Mouse (Mus musculus) stomach, postnatal 0 days (tissue): ENCODE results near the gene Mogs. TPM values are rescaled to one million over a fixed set of nuclear protein-coding genes. Genes with fewer than 3 reads are reported as not detected.

Source experiments
- ATAC-seq: fragments of 200-750 bp; cut with Nextera tagmentation; 2 replicates; pipeline ENCODE4 v1.8.0; 2017; ENCODE audit not compliant: low FRiP score, low TSS enrichment
- DNase-seq: peaks from one replicate; pipeline ENCODE4 v3.0.0-alpha.2; 2016; ENCODE audit warnings: low spot score
- H3K27ac ChIP-seq: fragments of 300-500 bp; sonication (generic); replicated peaks from 2 replicates; pipeline ENCODE4 v1.5.1; 2014; ENCODE audit warnings: mild to moderate bottlenecking, control low read depth
- H3K27me3 ChIP-seq: fragments of 300-500 bp; sonication (generic); 2 replicates; pipeline ENCODE4 v1.6.1; 2014; ENCODE audit warnings: low read length; ENCODE audit not compliant: control insufficient read depth, insufficient read depth
- H3K36me3 ChIP-seq: fragments of 300-500 bp; sonication (generic); 2 replicates; pipeline ENCODE4 v1.6.1; 2014; ENCODE audit warnings: low read length, mixed read lengths; ENCODE audit not compliant: control insufficient read depth, insufficient read depth
- H3K4me1 ChIP-seq: fragments of 300-500 bp; sonication (generic); replicated peaks from 2 replicates; pipeline ENCODE4 v1.6.1; 2014; ENCODE audit warnings: antibody characterized with exemption; ENCODE audit not compliant: control insufficient read depth, insufficient read depth
- H3K4me2 ChIP-seq: fragments of 300-500 bp; sonication (generic); replicated peaks from 2 replicates; pipeline ENCODE4 v1.6.1; 2014; ENCODE audit warnings: low read depth, mild to moderate bottlenecking, control low read depth, moderate library complexity
- H3K4me3 ChIP-seq: fragments of 300-500 bp; sonication (generic); 2 replicates; pipeline ENCODE4 v1.5.1; 2014; ENCODE audit warnings: low read depth, low read length, control low read depth
- H3K9ac ChIP-seq: fragments of 300-500 bp; sonication (generic); 2 replicates; pipeline ENCODE4 v1.6.1; 2014; ENCODE audit warnings: mild to moderate bottlenecking, low read length, control low read depth, mixed read lengths
- H3K9me3 ChIP-seq: fragments of 300-500 bp; sonication (generic); 2 replicates; pipeline ENCODE4 v1.6.1; 2016; ENCODE audit warnings: low read length; ENCODE audit not compliant: control insufficient read depth
- CTCF ChIP-seq: IDR thresholded peaks from 2 replicates; pipeline ENCODE4 v1.5.1; 2016; ENCODE audit warnings: antibody characterized with exemption, low read depth, mild to moderate bottlenecking, moderate library complexity
- EP300 ChIP-seq: optimal IDR thresholded peaks from 2 replicates; pipeline ENCODE3; 2016; ENCODE audit warnings: antibody characterized with exemption
- WGBS: fragments of 180-500 bp; shearing (Covaris S2); extraction: QIAGEN DNeasy Blood & Tissue Kit; methylation state at CpG from one replicate; pipeline ENCODE4 v1.1.7; 2014; 5-methylcytosine and 5-hydroxymethylcytosine counted together
- polyA plus RNA-seq: library from polyadenylated mRNA; unstranded; fragments of >200 nt; fragmentation: Nextera tagmentation; extraction: Ambion mirVana; gene quantifications from 2 replicates; pipeline ENCODE4 v1.2.1, GENCODE M21; 2015

Gene Mogs
- polyA plus RNA-seq, 1 experiment from 2014 or later: 23.2 TPM

DNA sequence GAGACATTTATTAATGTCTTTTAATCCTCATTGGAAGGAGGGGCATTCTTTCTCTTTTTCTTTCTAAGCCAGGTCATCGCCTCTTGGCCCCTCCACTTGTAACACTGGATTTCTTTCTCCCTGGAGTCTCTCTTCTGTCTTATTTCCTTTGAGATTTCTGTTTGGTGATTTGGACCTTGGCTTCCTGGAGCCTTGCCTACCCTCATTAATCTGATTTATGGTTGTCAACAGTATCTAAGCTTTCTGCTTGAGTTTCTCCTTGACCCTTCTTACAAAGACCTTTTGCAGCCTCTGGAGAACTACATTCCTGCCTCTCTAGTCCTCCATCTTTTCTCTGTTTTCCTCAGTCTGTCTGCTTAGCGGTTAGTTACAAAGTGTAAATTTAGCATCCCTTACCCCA is 16.9 kb upstream of the Mogs start:
- Histone ChIP-seq H3K4me2 (no peak overlapping the region), H3K4me1 (peaks cover 5% of the 10 kb centered on the region; the same call in 1 of the 2 replicates), H3K9ac (no peak overlapping the region), H3K9me3 (no peaks in the 10 kb centered on the region), H3K4me3 (no peak overlapping the region), H3K36me3 (no peaks in the 10 kb centered on the region), H3K27ac (no peak overlapping the region), H3K27me3 (no peaks in the 10 kb centered on the region)
- TF ChIP-seq EP300: no peak
- no peak for TF ChIP-seq CTCF
- ATAC-seq: no peak
- 56% methylated on average over 2 of the region's 2 CpGs for WGBS
- no peak for DNase-seq

DNA sequence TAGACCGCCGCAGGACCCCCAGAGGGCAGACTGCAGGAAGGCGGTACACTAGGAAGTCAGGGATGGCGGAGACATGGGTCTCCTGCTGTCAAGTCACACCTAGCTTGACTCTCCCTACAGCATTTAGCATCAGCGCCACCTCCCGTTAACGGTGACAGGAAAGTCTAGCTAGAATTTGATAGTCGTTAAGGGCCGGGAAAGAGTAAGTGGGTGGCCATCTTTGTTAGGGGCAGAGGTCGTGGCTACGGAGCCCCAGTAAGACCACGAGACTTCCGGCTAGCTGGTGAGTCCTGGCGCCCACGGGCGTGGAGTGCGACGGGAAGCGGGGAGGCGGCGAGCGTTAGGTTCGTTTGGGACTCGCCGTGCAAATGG is 14.0 kb upstream of the Mogs start, which contains the start of the genes Ccdc142 and Gm42688:
TSS of gene Ccdc142 (plus strand) at position 286 of the 372 bp plus-strand sequence.
TSS of gene Gm42688 (plus strand) at position 302 of the 372 bp plus-strand sequence.
- Histone ChIP-seq H3K27ac (peak within 1 kb of the TSS; percentile 83), H3K4me3 (peak within 1 kb of the TSS; percentile 68), H3K27me3 (no peaks in the 10 kb centered on the region), H3K9me3 (no peaks in the 10 kb centered on the region), H3K4me2 (peak within 1 kb of the TSS; percentile 99), H3K4me1 (peaks cover 5% of the 10 kb centered on the region; the same call in 1 of the 2 replicates), H3K9ac (peak within 1 kb of the TSS; percentile 73), H3K36me3 (no peaks in the 10 kb centered on the region)
- peak; percentile 90 for ATAC-seq
- peak; percentile 88 for DNase-seq
- TF ChIP-seq EP300: no peak
- peak; percentile 83 for TF ChIP-seq CTCF
- WGBS: under 1% methylated on average over 25 of the region's 25 CpGs

DNA sequence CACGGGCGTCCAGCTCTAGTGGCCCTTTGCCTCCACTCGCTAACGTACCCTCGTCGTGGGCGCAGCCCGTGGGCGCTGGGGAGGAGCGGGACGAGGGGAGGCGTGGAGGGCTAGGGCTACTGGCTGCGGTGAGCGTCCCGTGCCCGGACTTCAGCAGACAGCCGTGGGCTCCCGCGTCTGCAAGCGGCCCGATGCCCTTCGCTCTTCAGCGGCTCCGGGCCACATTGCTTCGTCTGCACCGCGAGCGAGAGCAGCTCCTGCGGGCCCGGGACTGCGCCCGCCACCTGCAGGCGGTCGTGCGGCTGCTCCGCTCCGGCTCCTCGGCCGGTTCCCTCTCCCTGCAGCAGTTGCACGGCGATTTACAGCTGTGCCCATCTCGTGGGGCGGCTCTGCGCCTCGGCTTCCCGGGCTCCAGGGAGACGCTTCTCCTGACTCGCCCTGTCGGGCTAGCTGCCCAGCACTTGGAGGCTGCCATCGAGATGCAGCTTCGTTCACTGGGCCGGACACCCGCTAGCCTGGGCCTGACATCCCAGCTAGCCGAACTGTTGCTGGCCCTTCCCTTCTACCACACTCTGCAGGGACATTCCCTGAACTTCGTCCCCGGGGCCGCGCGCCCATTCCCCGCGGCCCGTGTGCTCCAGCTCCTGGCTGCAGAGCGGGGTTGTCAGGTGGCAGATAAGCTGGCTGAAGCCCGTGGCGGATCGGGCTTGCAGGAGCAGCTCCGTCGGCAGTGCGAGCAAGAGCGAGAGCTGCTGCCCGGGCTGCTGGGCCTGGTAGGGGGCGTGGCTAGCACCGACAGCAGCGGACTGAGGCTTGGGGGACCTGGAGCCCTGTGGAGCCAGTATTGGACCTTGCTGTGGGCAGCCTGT is 13.4 kb upstream of the Mogs start:
- TF ChIP-seq CTCF (peak; percentile 73), EP300 (no peak)
- Histone ChIP-seq H3K27ac (peak overlapping the region; percentile 83), H3K4me3 (peak overlapping the region; percentile 68), H3K4me2 (peak overlapping the region; percentile 99), H3K9ac (peak overlapping the region; percentile 73), H3K4me1 (peaks cover 5% of the 10 kb centered on the region; the same call in 1 of the 2 replicates), H3K9me3 (no peaks in the 10 kb centered on the region), H3K27me3 (no peaks in the 10 kb centered on the region), H3K36me3 (no peaks in the 10 kb centered on the region)
- ATAC-seq: peak; percentile 87
- DNase-seq: peak; percentile 75
- under 1% methylated on average over 67 of the region's 74 CpGs for WGBS

DNA sequence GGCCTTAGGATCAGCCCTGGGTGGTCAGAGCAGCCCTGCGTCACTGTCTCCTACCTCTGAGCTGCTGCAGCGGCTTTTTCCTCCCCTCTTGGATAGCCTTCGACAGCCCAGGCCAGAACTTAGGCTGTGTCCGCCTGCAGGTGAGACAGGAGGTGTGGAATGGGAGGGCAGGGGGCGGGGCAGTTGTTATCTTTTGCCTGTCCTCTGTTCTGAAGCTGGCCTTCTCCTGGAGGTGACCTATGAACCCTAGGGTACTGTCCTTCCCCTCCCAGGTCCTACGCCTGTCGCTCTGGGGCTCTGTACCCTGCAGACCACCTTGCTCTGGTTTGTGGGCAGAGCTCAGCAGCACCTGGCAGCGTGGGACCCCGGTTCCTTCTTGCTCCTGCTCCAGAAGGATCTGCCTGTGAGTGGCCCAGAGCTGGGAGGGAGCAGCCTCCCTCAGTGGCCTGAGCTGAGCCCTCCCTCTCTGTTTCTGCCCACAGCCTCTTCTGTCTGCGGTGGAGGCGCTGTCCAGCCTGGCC is 12.1 kb upstream of the Mogs start:
- peak overlapping the region; percentile 73; the same call in 1 of the 2 replicates for H3K9ac ChIP-seq
- ATAC-seq (no peak), DNase-seq (peak; percentile 38)
- no peak overlapping the region for H3K4me2 ChIP-seq
- peaks cover 5% of the 10 kb centered on the region; the same call in 1 of the 2 replicates for H3K4me1 ChIP-seq
- 52% methylated on average over 11 of the region's 11 CpGs for WGBS
- H3K4me3 ChIP-seq: no peak overlapping the region
- no peak overlapping the region for H3K27ac ChIP-seq
- no peaks in the 10 kb centered on the region for H3K27me3 ChIP-seq
- H3K36me3 ChIP-seq: no peaks in the 10 kb centered on the region
- TF ChIP-seq EP300 (no peak), CTCF (no peak)
- no peaks in the 10 kb centered on the region for H3K9me3 ChIP-seq

DNA sequence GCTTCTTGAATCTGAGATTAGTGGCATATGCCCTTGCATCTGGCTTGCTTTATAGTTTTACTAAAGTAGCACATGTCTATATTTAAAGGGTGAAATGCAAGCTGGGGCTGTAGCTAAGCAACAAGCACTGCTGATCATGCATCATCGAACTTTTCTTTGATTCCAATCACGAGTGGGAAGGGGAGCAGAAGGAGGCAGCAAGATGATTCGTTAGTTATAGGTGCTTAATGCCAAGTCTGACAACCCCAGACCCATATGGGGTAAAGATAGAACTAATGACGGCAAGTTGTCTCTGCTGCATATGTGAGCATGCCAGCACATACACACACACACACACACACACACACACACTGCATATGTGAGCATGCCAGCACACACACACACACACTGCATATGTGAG is 11.1 kb upstream of the Mogs start:
- Histone ChIP-seq H3K27me3 (no peaks in the 10 kb centered on the region), H3K27ac (no peak overlapping the region), H3K4me1 (peaks cover 5% of the 10 kb centered on the region; the same call in 1 of the 2 replicates), H3K4me3 (no peak overlapping the region), H3K9me3 (no peaks in the 10 kb centered on the region), H3K9ac (no peak overlapping the region), H3K36me3 (no peaks in the 10 kb centered on the region), H3K4me2 (no peak overlapping the region)
- ATAC-seq (no peak), DNase-seq (no peak)
- WGBS: 79% methylated on average over 4 of the region's 4 CpGs
- TF ChIP-seq EP300: no peak
- no peak for TF ChIP-seq CTCF
